Mouse (Mus musculus): ENCODE measurements around the gene Krtap15. TPM values are rescaled to one million over a fixed set of nuclear protein-coding genes. Genes with fewer than 3 reads are reported as not detected.

Krtap15 gene
- polyA plus RNA-seq (2016; fragmentation: Nextera tagmentation; extraction: Ambion mirVana): not detected in 2 replicates

DNA sequence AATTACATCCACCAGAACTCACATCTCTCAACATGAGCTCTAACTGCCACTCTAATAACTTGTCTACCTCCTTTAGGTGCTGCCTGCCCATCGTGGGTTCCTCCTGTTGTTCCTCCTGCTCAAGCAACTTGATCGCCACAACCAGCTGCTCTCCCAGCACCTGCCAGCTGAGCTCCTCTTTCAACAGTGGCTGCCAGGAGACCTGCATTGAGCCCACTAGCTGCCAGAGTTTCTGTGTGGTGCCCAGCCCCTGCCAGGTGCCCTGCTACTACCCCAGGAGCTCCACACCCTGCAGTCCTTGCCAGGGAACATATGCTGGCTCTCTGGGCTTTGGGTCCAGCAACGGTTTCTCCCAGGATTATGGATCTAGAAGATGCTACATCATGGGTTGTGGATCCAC, at the start of gene Krtap15:
Gene Krtap15 (plus strand): TSS at position 150 of the 400 bp plus-strand sequence.
- Histone ChIP-seq H3K9ac (no peak within 1 kb of the TSS), H3K9me3 (no peaks in the 10 kb centered on the region), H3K27me3 (replicated peaks) (no peaks in the 10 kb centered on the region), H3K4me2 (replicated peaks) (no peak within 1 kb of the TSS), H3K4me1 (no peaks in the 10 kb centered on the region), H3K27ac (no peak within 1 kb of the TSS), H3K4me3 (no peak within 1 kb of the TSS), H3K36me3 (no peaks in the 10 kb centered on the region)
- ATAC-seq (ENCODE audit: low FRiP score, low read depth): no peak
- 85% methylated on average over 3 of the region's 3 CpGs for whole genome bisulfite sequencing

DNA sequence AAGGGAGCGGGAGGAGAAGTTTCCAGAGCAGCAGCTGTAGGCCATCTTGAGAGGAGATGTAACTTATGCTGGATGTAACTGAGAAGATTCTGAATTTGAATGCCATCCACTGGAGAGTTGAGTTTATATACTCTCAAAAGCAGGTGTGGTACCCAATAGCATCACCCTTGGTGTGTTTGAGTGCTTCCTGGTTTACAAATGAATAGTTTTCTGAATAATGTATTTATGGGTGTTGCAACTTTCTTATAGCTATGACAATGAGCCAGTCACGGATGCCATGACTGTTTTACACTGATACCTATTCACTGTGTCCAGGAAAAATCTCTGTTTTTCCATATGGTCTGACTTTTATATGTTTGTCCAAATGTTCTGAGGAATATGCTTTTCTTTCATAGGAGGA, 45.9 kb upstream of the Krtap15 start, which contains the start of gene 2310057N15Rik:
Gene 2310057N15Rik (minus strand): TSS at position 101 of the 400 bp plus-strand sequence.
- Histone ChIP-seq H3K4me2 (replicated peaks) (no peak within 1 kb of the TSS), H3K9me3 (no peaks in the 10 kb centered on the region), H3K27me3 (replicated peaks) (no peaks in the 10 kb centered on the region), H3K36me3 (no peaks in the 10 kb centered on the region), H3K4me1 (no peaks in the 10 kb centered on the region), H3K4me3 (no peak within 1 kb of the TSS), H3K27ac (no peak within 1 kb of the TSS), H3K9ac (no peak within 1 kb of the TSS)
- ATAC-seq (ENCODE audit: low FRiP score, low read depth): no peak
- 79% methylated on average over 2 of the region's 2 CpGs for WGBS

DNA sequence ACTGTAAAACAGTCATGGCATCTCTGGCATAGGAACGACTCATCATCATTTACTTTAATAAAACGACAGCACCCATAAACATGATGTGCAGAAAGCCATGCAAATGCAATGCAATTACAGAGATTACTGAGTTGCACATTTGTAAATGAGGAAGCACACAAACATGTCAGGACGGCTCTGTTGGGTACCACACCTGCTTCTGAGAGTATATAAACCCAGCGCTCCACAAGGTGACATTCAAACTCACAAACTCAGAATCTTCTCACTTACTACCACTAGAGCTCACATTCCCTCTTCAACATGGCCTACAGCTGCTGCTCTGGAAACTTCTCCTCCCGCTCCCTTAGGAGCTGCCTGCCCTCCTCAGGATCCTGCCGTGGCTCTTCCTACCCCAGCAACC, 42.4 kb upstream of the Krtap15 start, which contains the start of gene Gm5965:
Gene Gm5965 (plus strand): TSS at position 301 of the 400 bp plus-strand sequence.
- no peaks in the 10 kb centered on the region for H3K27me3 ChIP-seq (replicated peaks)
- 88% methylated on average over 6 of the region's 6 CpGs for WGBS
- H3K4me1 ChIP-seq: no peaks in the 10 kb centered on the region
- H3K9me3 ChIP-seq: no peaks in the 10 kb centered on the region
- no peak within 1 kb of the TSS for H3K4me3 ChIP-seq
- no peak for ATAC-seq (ENCODE audit: low FRiP score, low read depth)
- H3K36me3 ChIP-seq: no peaks in the 10 kb centered on the region
- no peak within 1 kb of the TSS for H3K4me2 ChIP-seq (replicated peaks)
- H3K9ac ChIP-seq: no peak within 1 kb of the TSS
- H3K27ac ChIP-seq: no peak within 1 kb of the TSS

DNA sequence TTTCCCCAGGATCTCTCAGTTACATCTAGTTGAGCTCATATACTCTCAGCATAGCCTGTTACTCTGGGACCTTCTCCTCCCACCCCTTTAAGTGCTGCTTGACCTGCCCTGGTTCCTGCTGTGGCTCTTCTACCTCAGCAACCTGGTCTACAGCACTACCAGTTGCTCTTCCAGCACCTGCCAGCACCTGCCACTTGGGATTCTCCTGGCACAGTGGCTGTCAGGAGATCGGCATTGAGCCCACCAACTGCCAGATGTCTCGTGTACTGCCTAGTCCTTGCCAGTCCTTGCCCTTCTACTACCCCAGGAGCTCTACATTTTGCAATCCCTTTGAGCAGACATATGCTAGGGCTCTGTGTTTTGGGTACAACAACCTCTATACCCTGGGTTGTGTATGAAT, 33.2 kb upstream of the Krtap15 start:
- H3K9ac ChIP-seq: no peak overlapping the region
- H3K9me3 ChIP-seq: no peaks in the 10 kb centered on the region
- H3K36me3 ChIP-seq: no peaks in the 10 kb centered on the region
- H3K4me2 ChIP-seq (replicated peaks): no peak overlapping the region
- no peaks in the 10 kb centered on the region for H3K4me1 ChIP-seq
- H3K27ac ChIP-seq: no peak overlapping the region
- no peak for ATAC-seq (ENCODE audit: low FRiP score, low read depth)
- H3K4me3 ChIP-seq: no peak overlapping the region
- no peaks in the 10 kb centered on the region for H3K27me3 ChIP-seq (replicated peaks)
- WGBS: 84% methylated on average over 2 of the region's 2 CpGs

DNA sequence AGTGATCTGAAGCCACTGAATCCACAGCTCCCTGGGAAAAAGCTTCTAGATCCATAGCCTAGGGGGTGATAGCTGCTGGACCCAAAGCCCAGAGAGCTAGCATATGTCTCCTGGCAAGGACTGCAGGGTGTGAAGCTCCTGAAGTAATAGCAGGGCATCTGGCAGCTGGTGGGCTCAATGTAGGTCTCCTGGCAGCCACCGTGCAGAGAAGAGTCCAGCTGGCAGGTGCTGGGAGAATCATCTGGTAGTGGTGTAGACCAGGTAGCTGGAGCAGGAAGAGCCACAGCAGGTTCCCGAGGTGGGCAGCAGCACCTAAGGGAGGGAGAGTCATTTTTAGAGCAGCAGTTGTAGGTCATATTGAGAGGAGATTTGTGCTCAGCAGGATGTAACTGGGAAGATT, 8.2 kb upstream of the Krtap15 start, which contains the start of gene Gm20741:
Gene Gm20741 (minus strand): TSS at position 394 of the 400 bp plus-strand sequence.
- H3K9me3 ChIP-seq: no peaks in the 10 kb centered on the region
- no peak for ATAC-seq (ENCODE audit: low FRiP score, low read depth)
- 68% methylated on average over 2 of the region's 2 CpGs for WGBS

DNA sequence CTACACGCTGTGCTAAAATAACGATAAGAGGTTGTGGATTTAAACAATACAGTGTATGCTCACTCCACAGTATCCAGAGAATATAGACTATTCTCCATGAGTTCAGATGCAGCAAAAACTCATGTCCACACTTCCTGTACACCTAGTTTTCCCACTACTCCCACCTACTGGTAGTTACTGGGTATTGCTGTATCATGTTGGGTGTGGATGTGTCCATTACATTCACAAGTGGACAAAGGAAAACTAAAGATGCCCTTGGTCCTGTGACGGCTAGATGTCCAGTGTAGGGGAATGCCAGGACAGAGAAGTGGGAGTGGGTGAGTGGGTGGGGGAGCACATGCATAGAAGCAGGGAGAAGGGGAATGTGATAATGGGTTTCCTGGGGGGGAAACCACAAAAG, 3.7 kb downstream of the Krtap15 start:
- 79% methylated on average over 3 of the region's 3 CpGs for WGBS

More for the DNA sequence above, 8.2 kb upstream of the Krtap15 start, which contains the start of gene Gm20741:
- Histone ChIP-seq H3K27me3 (replicated peaks) (no peaks in the 10 kb centered on the region), H3K4me3 (no peak within 1 kb of the TSS), H3K4me1 (no peaks in the 10 kb centered on the region), H3K36me3 (no peaks in the 10 kb centered on the region), H3K9ac (no peak within 1 kb of the TSS), H3K4me2 (replicated peaks) (no peak within 1 kb of the TSS), H3K27ac (no peak within 1 kb of the TSS)

DNA sequence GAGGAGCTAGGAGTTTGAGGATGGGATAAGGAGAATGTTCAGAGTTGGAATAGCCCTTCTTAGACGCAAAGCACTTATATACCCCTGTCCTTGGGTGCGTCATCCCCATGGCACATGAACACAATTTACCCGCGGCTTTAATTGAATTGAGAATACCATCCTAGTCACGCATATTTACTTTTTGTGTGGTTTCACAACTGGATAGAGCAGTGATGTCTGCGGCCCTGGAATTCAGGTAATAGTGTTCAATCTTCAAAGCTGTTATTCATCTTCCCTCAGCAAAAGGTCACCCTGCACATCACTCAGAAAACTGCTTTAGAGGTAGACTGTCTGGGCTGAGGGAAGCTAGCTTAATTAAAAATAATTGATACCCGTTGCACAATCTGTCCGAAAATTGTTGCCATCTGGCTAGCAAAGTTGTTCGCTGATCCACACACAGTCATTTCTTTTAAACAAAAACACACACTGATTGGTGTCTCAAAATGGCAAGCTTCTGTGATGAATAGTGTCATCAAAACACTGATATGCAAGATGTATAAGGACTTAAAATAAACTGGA, 6.2 kb downstream of the Krtap15 start, which contains the start of gene Krtap14:
Gene Krtap14 (minus strand): TSS at position 51 of the 558 bp plus-strand sequence.
- 73% methylated on average over 9 of the region's 9 CpGs for WGBS
- no peaks in the 10 kb centered on the region for H3K36me3 ChIP-seq
- ATAC-seq (ENCODE audit: low FRiP score, low read depth): peak; percentile 43; the same call in 1 of the 2 replicates

More for the DNA sequence above, 3.7 kb downstream of the Krtap15 start:
- no peaks in the 10 kb centered on the region for H3K4me1 ChIP-seq
- no peak overlapping the region for H3K4me2 ChIP-seq (replicated peaks)
- no peaks in the 10 kb centered on the region for H3K36me3 ChIP-seq
- no peak overlapping the region for H3K4me3 ChIP-seq
- no peaks in the 10 kb centered on the region for H3K27me3 ChIP-seq (replicated peaks)
- no peak overlapping the region for H3K27ac ChIP-seq
- ATAC-seq (ENCODE audit: low FRiP score, low read depth): no peak
- H3K9ac ChIP-seq: no peak overlapping the region
- H3K9me3 ChIP-seq: no peaks in the 10 kb centered on the region

DNA sequence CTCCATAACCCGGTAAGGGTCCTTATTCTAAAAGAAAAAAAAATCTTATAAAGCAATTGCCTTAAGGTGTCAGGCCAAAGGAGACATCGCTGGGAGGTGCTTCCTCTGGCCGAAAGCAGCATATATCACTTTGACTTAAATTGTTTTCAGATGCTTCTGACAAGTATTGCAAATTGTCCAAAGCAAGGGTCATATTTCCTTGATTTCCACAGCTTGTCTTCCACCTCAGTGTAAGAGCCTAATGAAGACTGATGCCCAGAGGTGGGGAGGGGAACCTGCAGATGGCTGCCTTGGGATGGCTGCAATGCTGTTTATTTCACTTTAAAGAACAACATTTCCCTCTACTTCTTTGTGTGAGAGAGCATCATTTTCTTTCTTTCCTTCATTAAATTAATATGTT, 7.0 kb downstream of the Krtap15 start:
- H3K4me1 ChIP-seq: no peaks in the 10 kb centered on the region
- WGBS: 19% methylated on average over 3 of the region's 3 CpGs
- H3K9ac ChIP-seq: no peak overlapping the region
- ATAC-seq (ENCODE audit: low FRiP score, low read depth): peak; percentile 58; the same call in 1 of the 2 replicates
- H3K27me3 ChIP-seq (replicated peaks): no peaks in the 10 kb centered on the region
- H3K9me3 ChIP-seq: no peaks in the 10 kb centered on the region
- H3K27ac ChIP-seq: no peak overlapping the region
- no peaks in the 10 kb centered on the region for H3K36me3 ChIP-seq
- H3K4me3 ChIP-seq: no peak overlapping the region
- no peak overlapping the region for H3K4me2 ChIP-seq (replicated peaks)

More for the DNA sequence above, 6.2 kb downstream of the Krtap15 start, which contains the start of gene Krtap14:
- no peak within 1 kb of the TSS for H3K4me3 ChIP-seq
- no peak within 1 kb of the TSS for H3K4me2 ChIP-seq (replicated peaks)
- no peaks in the 10 kb centered on the region for H3K9me3 ChIP-seq
- no peaks in the 10 kb centered on the region for H3K4me1 ChIP-seq
- no peak within 1 kb of the TSS for H3K9ac ChIP-seq
- no peak within 1 kb of the TSS for H3K27ac ChIP-seq
- H3K27me3 ChIP-seq (replicated peaks): no peaks in the 10 kb centered on the region

DNA sequence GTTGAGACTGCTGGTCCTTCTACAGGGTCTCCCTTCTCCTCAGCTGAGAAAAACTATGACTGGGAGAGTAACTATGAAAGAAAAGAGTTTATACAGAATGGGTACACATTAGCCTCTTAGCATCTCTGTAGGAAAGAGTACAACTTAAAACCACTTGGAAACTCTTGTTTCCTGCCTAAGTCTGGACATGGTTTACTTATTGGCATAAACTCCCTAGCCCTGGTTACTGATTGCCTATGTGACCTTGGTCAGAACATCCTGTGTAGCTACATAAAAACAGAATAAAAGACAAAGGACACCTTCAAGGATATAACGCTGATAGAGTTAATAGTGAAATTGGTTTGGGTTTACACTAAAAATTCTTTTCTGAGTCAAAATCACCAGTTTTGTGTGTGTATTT, 27.3 kb downstream of the Krtap15 start:
- Histone ChIP-seq H3K4me1 (no peaks in the 10 kb centered on the region), H3K9me3 (no peaks in the 10 kb centered on the region), H3K4me3 (no peak overlapping the region), H3K4me2 (replicated peaks) (no peak overlapping the region), H3K27ac (no peak overlapping the region), H3K36me3 (no peaks in the 10 kb centered on the region), H3K9ac (no peak overlapping the region), H3K27me3 (replicated peaks) (no peaks in the 10 kb centered on the region)
- no peak for ATAC-seq (ENCODE audit: low FRiP score, low read depth)
- WGBS: 94% methylated on average over 1 of the region's 1 CpGs

DNA sequence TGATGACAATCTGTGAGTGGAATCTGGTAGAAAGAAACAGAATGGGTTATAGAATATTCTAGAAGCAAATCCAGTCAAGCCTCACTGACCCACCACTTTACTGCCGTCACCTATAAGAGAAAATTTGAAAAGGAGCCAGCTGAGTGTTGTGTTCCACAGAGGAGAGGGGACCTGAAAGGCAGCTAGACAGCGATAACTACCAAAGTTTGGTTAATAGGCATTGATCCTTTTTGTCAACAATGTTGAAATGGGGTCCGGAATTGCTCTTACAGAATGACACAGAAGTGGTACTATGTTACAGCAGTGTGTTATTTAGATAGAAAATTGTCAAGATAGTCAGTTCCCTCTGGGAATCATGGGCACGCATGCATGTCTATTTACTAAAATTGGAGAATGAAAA, 28.5 kb downstream of the Krtap15 start:
- no peaks in the 10 kb centered on the region for H3K36me3 ChIP-seq
- H3K4me3 ChIP-seq: no peak overlapping the region
- no peak overlapping the region for H3K27ac ChIP-seq
- WGBS: 89% methylated on average over 4 of the region's 4 CpGs
- ATAC-seq (ENCODE audit: low FRiP score, low read depth): no peak
- no peak overlapping the region for H3K9ac ChIP-seq
- H3K4me1 ChIP-seq: no peaks in the 10 kb centered on the region
- no peaks in the 10 kb centered on the region for H3K27me3 ChIP-seq (replicated peaks)
- H3K9me3 ChIP-seq: no peaks in the 10 kb centered on the region
- no peak overlapping the region for H3K4me2 ChIP-seq (replicated peaks)

DNA sequence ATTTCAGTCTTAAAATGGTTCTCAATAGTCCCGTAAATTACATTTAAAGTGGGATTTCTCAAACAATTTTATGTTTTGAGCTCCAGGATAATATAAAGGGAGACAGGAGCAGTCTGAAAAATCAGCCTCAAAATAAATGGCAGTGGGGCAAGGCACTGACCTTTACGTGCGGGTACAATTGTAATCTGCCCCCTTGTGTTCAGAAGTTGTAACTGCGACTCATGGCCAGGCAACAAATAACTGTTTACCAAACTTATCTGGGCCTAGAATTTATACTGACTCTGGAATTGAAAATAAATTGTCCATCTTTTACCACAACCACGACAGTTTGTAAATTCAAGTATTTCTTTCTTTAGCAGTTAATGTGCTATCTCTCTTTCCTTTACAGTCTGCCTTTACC, 31.4 kb downstream of the Krtap15 start:
- Histone ChIP-seq H3K4me3 (no peak overlapping the region), H3K9me3 (no peaks in the 10 kb centered on the region), H3K9ac (no peak overlapping the region), H3K4me2 (replicated peaks) (no peak overlapping the region), H3K4me1 (no peaks in the 10 kb centered on the region), H3K27me3 (replicated peaks) (no peaks in the 10 kb centered on the region), H3K27ac (no peak overlapping the region), H3K36me3 (no peaks in the 10 kb centered on the region)
- 16% methylated on average over 5 of the region's 5 CpGs for WGBS
- ATAC-seq (ENCODE audit: low FRiP score, low read depth): no peak

DNA sequence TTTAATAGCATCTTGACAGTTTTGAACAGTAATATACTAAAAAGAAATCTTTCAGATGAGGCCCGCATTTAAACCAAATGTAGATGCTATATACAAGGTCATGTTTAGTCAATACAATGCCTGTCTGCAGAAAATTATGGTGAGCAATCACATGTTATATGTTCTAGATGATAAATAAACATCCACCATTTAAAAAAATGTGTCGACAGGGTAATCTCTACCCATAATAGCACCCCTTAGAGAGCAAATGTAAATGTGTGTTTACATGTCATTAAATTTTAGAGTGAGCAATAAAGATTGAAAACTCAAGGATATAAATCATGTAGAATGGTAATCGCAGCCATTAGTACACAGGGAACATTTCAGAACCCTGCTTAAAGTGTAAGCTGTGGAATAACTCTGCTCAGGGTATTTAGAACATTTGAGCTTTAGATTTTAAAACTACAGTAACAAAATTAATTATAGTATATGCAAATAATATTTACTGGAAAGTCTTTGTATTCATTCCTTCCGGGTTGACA, 44.9 kb downstream of the Krtap15 start:
- Histone ChIP-seq H3K4me2 (replicated peaks) (no peak overlapping the region), H3K27ac (no peak overlapping the region), H3K27me3 (replicated peaks) (no peaks in the 10 kb centered on the region), H3K4me1 (no peaks in the 10 kb centered on the region), H3K36me3 (no peaks in the 10 kb centered on the region), H3K4me3 (no peak overlapping the region), H3K9ac (no peak overlapping the region), H3K9me3 (no peaks in the 10 kb centered on the region)
- 72% methylated on average over 4 of the region's 4 CpGs for WGBS
- ATAC-seq (ENCODE audit: low FRiP score, low read depth): 0 out of 2 replicates have a peak, but pooled peaks have one; percentile 58

DNA sequence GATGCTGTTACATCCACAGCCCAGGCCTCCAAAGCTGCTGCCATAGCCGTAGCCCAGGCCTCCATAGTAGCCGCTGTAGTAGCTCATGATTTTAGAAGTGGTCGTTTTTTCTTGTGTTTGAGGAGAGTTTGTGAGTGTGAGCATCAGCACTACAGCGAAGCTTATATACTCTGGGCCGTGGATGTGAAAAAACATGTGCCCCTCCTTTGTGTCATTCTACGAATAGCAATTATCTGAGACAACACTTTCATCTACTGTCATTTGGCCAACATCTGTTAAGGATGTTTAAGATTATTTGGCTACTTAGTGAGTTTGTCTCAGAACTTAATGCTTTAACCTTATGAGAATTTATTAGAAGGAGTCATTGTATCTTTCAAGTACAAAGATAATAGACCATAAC, 49.3 kb downstream of the Krtap15 start, which contains the start of gene Krtap19-1:
Gene Krtap19-1 (minus strand): TSS at position 101 of the 400 bp plus-strand sequence.
- Histone ChIP-seq H3K4me2 (replicated peaks) (no peak within 1 kb of the TSS), H3K27ac (no peak within 1 kb of the TSS), H3K4me3 (no peak within 1 kb of the TSS), H3K9me3 (no peaks in the 10 kb centered on the region), H3K27me3 (replicated peaks) (no peaks in the 10 kb centered on the region), H3K36me3 (no peaks in the 10 kb centered on the region), H3K9ac (no peak within 1 kb of the TSS), H3K4me1 (no peaks in the 10 kb centered on the region)
- ATAC-seq (ENCODE audit: low FRiP score, low read depth): no peak
- WGBS: 89% methylated on average over 6 of the region's 6 CpGs

All from neural tube, embryonic 12.5 days (tissue).